Mouse (Mus musculus) WW6 (cell line): Measurements from ENCODE around the gene Dnajb12.

Experiments
- DNase-seq: peaks from one replicate; pipeline ENCODE4 v3.0.0-alpha.2; 2013; ENCODE audit warnings: low read depth, low spot score

Dnajb12 gene

GRCm38 (mm10) chr10:59919494-59920181 lies 40.3 kb downstream of the Dnajb12 start:
- no peak for DNase-seq

DNA sequence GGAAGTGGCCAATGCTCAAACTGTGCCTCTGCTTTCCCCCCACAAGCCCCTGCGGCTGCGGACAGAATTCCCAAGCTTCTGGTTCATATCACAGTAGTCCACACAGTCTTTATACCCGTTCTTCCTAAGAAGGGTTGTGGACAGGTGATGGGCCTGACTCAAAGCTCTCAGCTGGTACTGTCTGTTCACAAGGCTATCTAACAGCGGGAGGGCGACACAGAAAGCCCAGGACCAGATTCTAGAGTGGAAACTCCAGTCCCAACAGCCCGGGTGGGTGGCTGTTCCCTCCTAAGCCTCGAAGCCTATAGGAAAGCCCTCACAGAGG lies 41.1 kb downstream of the Dnajb12 start:
- no peak for DNase-seq

DNA sequence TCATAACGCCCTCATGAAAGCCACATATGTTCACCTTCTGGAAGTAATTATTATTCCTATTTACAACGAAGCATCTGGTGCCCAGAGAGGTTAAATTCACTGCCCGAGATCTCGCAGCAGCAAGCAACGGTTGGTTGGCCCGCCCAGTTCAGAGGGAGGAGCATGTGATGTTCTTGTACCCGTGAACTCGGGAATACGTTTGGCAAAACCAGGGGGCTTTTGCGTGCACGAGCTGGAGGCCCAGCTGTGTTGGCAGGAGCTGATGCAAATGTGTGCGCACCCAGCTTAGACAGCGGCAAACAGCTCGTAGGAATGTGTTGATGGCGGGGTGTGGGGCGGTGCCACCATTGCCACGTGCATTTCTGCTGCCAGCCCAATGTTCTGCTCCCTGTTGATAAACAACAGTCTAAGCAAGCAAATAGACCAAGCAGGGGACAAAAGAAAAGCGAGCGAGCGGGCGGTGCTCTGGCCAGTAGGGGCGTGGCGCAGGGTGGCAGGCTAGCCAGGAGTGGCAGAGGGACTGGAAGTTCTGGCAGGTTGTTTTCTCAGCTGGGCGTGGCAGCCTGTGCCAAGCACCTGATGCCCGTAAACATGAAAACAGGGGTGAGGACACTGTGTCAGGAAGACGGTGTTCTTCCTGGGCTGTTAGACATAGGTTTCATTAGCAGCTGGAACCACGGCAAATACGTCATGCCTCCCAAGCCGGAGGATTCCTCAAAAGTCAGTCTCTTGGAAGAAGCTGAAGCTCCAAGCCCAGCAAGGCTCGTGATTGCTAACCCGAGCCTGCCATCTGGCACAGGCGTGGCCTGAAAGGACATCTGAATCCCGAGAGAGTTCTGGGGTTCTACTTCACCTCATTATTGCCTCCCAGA lies 41.7 kb downstream of the Dnajb12 start:
- no peak for DNase-seq

DNA sequence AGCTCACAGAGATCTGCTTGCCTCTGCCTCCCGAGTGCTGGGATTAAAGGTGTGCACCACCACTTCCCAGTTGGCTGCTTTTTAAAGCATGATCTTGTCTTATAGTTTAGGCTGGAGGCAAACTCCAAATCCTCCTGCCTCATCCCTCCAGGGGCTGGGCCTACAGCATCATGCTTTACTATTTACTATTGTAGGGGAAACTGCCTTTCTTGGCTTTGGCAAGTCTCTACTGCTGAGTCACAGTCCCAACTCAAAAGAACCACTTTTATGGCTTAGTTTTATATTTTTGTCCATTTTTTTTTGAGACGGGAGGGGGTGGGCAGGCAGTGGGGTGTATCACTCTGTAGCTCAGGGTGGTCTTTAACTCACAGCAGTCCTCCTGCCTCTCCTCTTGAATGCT lies 44.1 kb downstream of the Dnajb12 start:
- no peak for DNase-seq

DNA sequence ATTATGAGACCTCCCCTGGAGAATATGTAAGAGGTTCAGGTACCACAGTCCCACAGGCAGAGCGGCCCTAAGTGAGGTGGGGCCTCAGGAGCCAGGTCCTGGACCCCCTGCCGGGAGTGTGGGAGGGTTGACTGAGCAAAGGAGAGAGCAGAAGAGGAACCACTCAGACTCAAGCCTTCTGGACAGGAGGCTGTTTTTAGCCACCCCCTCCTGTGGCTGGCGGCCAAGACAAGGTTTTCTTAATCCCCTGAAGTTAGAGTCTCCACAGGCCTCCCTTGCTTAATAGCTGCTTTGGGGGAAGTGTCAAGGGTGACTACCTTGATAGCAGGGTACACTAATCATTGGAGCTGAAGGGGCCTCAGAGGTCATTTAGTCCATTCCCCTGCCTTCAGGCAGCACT lies 44.9 kb downstream of the Dnajb12 start:
- no peak for DNase-seq

GRCm38 (mm10) chr10:59929205-59929604 lies 49.8 kb downstream of the Dnajb12 start:
- DNase-seq, result no peak

GRCm38 (mm10) chr10:59930996-59931395 lies 51.6 kb downstream of the Dnajb12 start:
- DNase-seq, result no peak

DNA sequence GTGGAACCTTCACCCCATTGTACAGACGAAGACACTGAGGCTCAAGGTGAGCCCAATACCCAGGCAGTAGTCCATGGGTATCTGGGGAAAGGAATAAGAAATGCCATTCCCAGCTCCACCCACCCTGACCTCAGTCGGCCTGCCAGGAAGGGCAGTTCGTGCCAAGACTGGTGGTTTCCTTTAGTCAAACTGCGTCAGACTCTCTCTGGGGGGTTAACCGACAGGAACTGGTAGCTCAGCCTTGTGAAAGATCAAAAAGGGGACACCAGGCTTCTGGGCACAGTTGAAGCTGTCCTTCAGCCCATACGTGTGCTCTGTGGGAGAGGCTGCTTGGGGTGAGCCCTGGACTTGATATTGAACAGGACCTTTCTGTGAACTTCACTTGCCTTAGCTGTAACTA lies 53.2 kb downstream of the Dnajb12 start:
- no peak for DNase-seq

DNA sequence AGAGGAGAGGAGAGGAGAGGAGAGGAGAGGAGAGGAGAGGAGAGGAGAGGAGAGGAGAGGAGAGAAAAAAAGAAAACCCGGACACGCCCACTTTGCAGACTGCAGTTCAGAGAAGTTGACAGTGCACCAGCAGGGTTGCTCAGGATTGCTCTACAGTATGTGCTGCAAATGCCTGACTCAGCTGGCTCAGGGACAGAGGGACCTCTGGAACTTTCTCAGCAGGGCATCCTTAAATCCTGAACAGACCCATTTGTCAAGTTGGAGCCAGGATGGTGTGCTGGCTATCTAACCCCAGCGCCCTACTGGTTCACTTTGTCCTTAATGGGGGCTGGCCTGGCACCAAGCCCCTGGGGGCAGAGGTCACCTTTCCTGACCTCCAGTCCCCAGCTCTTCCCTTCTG lies 54.7 kb downstream of the Dnajb12 start:
- DNase-seq, result no peak

DNA sequence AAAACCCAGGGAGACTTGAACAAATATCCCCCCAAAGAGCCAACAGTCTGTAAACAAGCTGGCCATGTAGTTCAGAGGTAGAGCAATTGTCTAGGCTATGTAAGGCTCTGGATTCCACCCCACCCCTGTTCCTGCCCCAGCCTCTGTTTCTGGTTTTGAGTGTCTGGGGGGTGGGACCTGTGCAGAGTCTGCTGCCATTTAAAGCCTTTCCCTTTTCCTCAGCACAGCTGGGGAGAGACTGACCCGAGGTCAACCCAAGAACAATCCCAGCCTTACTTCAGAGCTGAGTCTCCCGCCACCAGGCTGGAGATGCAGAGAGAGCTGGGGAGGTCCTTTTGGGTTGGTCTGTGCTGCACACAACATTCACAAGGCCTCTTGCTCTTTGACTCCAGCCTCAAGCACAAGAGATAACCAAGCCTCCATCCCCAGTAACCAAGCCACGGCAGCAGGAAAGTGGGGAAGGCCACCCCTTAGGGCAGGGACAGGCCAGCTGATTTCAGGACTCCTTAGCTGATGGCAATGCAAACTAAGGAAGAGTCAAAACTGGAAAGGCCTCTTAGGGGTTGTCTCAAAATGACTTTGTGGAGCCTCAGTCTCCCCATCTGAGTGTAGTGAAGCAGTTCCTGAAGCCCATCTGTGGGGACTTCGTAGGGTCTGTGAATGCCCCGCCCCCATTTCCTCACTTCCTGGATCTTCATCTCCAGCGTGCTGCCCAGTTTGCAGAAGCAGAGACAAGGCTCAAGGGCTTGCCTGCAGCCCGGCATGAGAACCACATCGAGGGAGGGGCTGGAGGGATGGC lies 56.9 kb downstream of the Dnajb12 start:
- no peak for DNase-seq

GRCm38 (mm10) chr10:59938662-59939061 lies 59.3 kb downstream of the Dnajb12 start:
- no peak for DNase-seq

DNA sequence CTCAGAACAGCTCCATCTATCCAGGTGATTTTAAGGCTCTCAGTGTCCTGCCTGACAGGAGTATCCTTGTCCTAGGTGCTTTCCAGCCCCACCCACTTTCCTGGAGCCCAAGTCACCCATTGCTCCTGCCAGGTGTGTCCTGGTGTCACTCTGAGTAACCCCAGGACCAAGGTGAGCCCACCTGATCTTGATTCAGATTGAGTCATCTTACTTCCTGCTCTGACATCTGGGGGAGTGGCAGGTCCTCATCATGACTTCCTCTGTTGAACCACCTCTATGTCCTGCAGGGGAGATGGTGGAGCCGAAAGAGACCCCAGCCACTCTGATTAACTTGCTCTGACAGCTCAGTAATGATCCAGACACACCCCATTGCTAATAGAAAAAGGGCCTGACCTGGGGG lies 59.7 kb downstream of the Dnajb12 start:
- no peak for DNase-seq

DNA sequence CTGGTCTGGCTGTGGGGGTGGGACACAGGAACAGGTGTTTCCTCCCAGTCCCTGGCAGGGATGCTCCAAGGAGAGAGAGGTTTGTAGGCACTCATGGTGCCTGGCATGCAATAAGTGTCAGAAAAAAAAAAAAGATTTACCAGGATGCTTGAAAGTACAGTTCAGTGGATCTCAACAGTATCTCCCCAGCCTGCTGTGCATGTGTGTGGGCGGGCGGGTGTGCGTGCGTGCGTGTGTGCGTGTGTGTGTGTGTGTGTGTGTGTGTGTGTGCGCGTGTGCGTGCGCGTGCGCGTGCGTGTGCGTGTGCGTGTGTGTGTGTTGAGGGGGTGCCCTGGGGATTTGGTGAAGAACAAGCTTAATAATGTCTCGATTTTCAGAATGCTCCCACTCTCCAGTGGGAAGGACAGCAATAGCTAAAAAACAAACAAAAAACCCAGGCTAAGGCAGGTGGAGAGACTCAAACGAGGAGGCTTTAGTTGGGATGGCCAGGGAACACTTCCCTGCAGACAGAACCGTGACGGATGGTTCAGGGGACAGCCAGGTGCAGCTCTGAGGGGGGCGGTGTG lies 63.0 kb downstream of the Dnajb12 start:
- no peak for DNase-seq

GRCm38 (mm10) chr10:59942847-59943420 lies 63.6 kb downstream of the Dnajb12 start:
- DNase-seq, result no peak

DNA sequence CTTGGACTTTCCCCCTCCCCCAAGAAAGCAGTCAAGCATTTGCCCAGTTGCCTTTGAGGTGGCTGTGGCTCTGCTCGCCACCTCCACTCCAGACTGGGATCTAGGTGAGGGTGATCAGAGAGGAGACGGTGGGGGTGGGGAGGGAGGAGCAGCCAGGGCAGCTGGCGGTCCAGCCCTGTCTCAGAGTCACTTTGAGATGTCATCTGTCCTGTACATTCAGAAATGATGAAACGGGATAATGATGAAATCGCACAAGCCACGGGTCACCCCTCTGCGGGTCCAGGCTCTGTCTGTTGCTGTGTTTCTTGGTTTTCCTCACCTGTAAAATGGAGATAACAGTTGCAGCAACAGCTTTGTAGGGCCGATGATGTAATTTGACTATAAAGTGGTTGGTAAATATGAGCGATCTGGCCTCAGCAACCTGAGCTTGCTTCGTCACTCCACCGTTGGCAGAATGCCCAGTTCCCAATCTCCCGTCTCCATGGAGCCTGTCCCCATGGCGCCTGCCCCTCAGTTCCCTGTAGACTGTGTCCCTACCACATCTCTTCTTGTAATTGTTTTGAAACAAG lies 64.1 kb downstream of the Dnajb12 start:
- no peak for DNase-seq

DNA sequence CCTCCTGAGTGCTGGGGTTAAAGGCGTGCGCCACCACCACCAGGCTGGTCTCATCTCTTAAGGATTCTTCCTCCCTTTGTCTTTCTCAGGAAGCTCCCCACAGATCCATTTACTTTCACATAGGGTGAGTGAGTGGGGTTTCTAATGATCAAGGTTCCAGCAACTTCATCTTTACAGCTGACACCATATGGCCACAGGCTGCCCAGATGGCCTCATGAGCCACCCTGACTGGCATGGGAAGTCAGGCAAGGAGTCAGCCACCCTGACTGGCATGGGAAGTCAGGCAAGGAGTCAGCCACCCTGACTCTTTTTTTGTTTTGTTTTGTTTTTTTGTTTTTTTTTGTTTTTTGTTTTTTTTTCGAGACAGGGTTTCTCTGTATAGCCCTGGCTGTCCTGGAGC lies 66.1 kb downstream of the Dnajb12 start:
- no peak for DNase-seq

DNA sequence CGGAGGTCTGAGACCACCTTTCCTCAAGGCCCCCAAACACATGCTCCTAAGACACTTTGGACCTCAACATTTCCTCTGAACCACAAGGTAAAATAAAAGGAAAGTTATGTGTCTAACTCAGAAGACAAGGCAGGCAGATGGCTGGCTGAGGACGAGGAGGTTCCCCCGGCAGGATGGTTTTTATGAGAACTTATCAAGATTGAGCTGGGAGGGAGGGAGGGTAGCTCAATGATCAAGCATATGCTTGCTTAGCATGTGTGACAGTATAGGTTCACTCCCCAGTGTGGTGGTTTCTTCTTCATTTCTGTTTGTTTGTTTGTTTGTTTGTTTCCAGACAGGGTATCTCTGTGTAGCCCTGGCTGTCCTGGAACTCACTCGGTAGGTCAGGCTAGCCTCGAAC lies 67.0 kb downstream of the Dnajb12 start:
- DNase-seq, result no peak

DNA sequence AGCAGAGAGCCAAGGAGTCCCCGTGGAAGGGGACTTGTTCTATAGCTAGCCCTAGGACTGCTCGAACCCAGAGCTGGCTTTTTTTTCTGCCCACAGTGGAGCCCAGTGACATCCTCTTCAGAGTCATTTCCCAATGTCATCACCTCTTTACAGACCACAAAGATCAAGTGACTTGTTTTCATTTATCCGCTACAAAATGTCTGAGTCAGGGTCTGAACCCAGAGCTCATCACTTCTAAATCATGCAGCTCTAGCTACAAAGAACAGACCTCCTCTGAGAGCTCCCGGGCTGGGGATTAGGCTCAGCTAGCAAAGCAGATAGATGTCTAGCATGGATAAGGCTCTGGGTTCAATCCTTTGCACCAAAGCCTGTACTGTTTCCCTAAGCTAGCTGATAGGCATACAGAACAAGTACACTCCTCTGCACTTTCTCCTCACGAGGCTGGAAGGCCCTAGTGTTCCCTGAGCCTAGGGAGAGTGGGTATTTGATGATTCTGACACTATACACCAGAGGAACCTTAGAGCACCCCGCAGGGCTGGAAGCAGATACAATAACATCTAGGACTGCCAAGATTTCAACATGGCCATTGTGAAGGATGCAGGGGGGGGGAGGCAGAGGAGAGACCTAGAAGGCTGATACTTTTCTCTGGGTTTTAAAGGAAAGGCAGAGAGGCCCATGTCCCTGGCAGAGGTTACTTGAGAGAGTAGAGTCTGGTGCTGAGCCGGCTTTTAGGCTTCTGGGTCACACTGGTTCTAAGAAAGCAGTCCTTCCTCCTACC lies 68.1 kb downstream of the Dnajb12 start:
- no peak for DNase-seq

- DNase-seq, result no peak
Observed at GRCm38 (mm10) chr10:59948363-59949254, 69.3 kb downstream of the Dnajb12 start.
